Mouse (Mus musculus) layer of hippocampus, adult 9-10 months (tissue): Measurements from ENCODE around the gene Yju2.
"Not testable (repeated sequence)": the region's sequence is repeated elsewhere in the genome, so short reads cannot be mapped to it uniquely, and the experiment has no call there.

Experiments used
- DNase-seq: peaks from one replicate; pipeline ENCODE4 v3.0.0; 2022; ENCODE audit warnings: low spot score

Yju2 gene

DNA sequence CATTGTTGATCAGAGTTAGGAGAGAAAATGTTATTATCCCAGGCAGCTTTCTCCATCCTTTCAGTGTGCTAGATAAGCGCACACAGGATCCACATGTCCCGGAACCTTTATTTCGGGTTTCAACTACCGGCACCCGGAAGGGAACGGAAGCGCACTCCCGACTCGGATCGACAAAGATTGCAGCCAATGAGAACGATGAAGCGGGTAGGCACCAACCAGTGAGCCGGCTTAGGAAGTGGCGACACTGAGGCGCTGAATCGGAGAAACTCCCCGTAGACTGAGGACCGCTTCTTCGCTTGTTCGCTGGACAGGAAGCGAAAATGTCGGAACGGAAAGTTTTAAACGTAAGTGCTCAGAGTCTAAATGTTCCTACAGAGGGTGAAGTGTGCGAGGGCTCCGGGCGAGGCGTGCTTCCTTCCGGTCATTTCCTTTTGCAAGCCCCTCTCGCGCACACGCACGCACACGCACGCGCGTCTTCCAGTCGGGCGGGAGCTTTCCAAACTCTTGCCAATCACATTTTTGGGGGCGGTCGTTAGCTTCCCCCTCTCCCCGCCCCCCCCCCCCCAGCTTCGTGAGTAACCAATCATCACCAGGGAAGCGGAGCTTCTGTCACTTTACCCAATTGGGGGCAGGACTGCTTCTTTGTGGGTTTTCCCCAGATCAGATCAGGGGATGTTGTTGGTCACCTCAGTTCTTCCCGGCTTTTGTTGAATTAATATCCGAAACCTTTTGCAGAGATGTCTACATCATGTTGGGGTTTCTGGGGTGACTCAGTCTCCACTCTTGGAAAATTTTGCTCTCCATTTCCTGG lies at the start of gene Yju2:
Gene Yju2, plus strand, starts transcription at position 182 of the 811 bp plus-strand sequence.
- DNase-seq: peak; percentile 93

- DNase-seq: peak; percentile 21
Observed at GRCm38 (mm10) chr17:55931553-55932502, 27.1 kb upstream of the Yju2 start.

DNA sequence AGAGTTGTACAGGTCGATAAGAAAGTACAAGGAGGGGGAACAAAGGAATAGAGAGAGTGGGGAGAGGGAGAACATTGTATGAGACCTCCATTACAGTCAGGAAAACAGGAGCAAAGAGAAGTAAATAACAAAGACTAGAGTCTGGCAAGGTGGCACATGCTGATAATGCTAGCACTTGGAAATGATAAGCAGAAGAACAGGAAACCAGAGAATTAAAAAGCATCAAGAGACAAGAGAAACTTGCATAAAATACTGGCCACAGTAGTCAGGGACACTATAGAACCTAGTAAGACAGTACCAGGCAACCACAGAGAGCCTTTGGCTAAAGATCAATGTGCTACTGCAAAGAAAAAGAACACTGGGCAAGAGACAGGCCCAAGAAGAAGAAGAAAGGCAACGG lies 26.3 kb upstream of the Yju2 start:
- no peak for DNase-seq

GRCm38 (mm10) chr17:55933191-55933590 lies 25.7 kb upstream of the Yju2 start:
- DNase-seq: no peak

DNA sequence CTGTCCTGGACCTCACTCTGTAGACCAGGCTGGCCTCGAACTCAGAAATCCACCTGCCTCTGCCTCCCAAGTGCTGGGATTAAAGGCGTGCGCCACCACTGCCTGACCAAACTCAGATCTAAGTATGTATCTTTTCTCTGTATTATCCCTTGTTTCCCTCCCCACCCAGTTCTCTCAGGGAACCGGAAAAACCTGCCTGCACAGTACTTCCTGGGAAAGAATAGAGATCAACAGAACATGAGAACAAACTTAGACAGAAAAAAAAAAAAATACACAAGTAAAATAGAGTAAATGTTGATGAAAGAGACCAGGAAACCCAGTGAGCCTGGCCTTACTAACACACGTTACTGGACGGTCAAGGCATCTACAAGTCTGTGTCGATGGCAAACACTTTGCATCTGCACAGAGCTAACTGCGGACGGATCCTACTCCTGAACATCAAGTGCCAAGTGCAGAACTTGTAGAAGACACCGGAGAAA lies 14.5 kb upstream of the Yju2 start:
- not testable (repeated sequence) for DNase-seq

GRCm38 (mm10) chr17:55944866-55945682 lies 13.8 kb upstream of the Yju2 start:
- DNase-seq: peak; percentile 91

GRCm38 (mm10) chr17:55945696-55946095 lies 13.2 kb upstream of the Yju2 start:
- DNase-seq: no peak

GRCm38 (mm10) chr17:55948647-55949046 lies 10.3 kb upstream of the Yju2 start:
- no peak for DNase-seq

DNA sequence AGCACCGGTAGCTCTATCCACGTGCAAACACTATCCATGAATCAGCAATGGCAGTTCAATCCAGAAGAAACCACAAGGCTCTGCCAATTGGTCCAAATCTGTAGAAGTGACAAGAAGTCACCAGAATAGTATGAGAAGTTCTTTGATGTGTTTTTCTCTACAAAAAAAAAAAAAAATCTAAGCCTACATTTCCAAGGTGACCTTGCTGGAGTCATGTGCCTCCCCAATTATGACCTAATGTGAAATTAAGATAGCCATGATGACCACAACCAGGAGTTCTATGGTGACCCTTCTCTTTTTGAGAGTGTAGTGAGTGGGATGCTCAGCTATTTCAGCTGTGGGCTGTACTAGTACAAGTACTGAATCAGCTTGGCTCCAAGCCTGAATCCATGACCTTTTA lies 9.5 kb upstream of the Yju2 start, which contains the start of gene Zfp119b:
Gene Zfp119b, minus strand, starts transcription at position 101 of the 400 bp plus-strand sequence.
- DNase-seq: no peak

- DNase-seq: no peak
Observed at GRCm38 (mm10) chr17:55950601-55951000, 8.3 kb upstream of the Yju2 start.

DNA sequence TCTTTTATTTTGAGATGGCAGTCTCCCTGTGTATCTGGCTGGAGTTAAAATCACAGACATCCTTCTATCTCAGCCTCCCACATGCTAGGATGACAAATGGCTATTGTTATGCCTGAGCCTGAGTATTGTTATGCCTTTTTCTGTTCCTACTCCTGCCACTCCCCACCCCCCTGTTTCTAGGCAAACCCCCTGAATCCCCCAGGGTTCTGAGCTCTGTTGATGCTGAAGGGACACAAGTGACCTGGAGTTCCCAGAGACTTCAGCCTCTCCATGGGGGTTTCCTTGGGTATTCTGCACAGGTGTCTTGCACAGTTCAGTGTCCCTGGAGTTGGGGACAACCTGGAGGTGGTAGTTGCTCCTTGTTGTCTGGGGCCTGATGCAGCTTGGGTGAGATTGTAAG lies 6.9 kb upstream of the Yju2 start:
- no peak for DNase-seq

- no peak for DNase-seq
Observed at GRCm38 (mm10) chr17:55952447-55953027, 6.4 kb upstream of the Yju2 start, which contains the start of gene Ebi3. Ebi3 (plus strand) TSS chr17:55952640.

GRCm38 (mm10) chr17:55953751-55954150 lies 5.1 kb upstream of the Yju2 start:
- no peak for DNase-seq

DNA sequence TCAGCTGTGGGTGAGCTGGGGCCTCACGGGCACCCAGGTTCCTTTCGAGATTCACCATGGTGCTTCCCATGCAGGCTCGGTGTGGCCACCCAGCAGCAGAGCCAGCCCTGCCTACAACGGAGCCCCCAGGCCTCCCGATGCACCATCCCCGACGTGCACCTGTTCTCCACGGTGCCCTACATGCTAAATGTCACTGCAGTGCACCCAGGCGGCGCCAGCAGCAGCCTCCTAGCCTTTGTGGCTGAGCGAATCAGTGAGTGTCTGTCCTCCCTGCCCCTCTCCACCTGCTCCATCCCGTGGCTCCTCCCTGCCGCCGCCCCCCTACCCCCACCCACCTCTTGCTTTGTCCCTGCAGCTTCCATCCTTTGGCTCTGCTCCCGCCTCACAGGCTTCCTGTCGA lies 4.7 kb upstream of the Yju2 start:
- DNase-seq: no peak

DNA sequence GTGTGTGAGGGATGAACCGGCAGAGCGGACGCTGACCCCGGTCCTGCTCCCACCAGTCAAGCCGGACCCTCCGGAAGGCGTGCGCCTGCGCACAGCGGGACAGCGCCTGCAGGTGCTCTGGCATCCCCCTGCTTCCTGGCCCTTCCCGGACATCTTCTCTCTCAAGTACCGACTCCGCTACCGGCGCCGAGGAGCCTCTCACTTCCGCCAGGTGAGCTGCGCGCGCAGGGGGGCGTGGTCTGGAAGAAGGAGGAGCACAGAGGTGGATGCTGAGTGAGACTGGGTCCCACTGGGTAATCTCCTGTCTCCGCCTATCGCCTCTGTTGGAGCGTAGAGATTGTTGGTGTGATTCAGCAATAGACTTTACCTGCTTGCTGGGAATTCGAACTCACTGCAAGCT lies 2.8 kb upstream of the Yju2 start:
- DNase-seq: no peak

GRCm38 (mm10) chr17:55956591-55956990 lies 2.3 kb upstream of the Yju2 start:
- DNase-seq: no peak

- peak; percentile 65 for DNase-seq
Observed at GRCm38 (mm10) chr17:55957168-55957567, 1.7 kb upstream of the Yju2 start.

GRCm38 (mm10) chr17:55957726-55958583 lies 944 bp upstream of the Yju2 start:
- DNase-seq: no peak

DNA sequence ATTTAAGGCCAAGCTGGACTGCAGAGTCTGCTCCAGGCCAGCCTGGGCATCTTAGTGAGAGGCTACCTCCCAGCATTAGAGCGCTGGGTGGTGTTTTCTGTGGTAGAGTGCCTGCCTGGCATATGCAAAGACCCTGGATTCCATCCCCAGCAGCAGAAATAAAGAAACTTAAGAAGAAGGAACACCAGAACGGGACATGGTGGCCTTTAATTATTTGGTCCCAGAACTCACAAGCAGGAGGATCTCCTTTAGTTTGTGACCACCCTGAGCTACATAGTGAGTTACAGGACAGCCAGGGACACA lies 364 bp upstream of the Yju2 start:
- DNase-seq: no peak

DNA sequence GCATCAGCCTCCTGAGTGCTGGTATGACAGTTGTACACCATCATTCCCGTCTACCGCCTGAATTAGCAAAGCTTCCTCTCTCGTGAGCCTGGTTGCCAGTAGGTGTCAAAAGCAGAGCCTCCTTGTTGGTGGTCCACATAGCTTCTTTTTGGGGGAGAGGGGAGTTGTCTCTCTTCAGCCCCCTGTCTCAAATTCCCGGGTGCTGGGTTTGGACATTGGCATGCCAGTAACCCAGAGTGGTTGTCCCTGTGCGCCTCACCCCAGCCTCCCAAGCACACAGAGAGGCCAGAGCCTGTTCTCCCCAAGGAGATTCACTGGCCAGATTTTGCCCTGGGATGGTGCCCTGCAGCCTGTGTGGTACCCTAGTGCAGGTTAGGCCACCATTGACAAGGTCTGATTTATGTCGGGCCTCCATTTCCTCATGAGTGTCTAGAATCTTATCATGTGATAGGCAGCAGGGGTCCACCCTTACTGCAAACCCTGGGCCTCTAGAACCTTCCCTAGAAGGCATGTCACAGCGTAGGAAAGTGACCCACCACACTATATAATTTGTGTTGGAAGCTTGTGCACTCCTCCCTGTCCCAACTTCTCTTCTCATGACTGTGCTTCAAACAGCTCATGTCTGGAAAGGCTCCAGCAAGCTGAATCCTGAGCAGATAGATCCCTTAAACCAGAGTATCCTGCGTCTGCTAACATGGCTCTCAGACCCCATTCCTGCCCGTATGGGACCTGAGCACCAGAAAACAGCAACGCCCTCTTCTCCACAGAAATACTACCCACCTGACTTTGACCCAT lies 1.2 kb downstream of the Yju2 start:
- DNase-seq: no peak
